Mouse (Mus musculus) myocyte (in vitro differentiated cells): ENCODE measurements around the gene Itga6. TPM values are rescaled to one million over a fixed set of nuclear protein-coding genes. Genes with fewer than 3 reads are reported as not detected.

Experiments
- H3K27me3 ChIP-seq: one replicate; pipeline ENCODE4 v1.6.1; 2011; ENCODE audit not compliant: control insufficient read depth, insufficient read depth, insufficient read length
- H3K36me3 ChIP-seq: one replicate; pipeline ENCODE4 v1.6.1; 2011; ENCODE audit not compliant: control insufficient read depth, insufficient read depth
- H3K4me2 ChIP-seq: one replicate; pipeline ENCODE4 v1.6.1; 2011; ENCODE audit warnings: low read depth, control low read depth
- H3K4me3 ChIP-seq: one replicate; pipeline ENCODE4 v1.5.1; 2011; ENCODE audit warnings: mild to moderate bottlenecking, control low read depth, moderate library complexity
- H3K79me2 ChIP-seq: one replicate; pipeline ENCODE4 v1.6.1; 2011; ENCODE audit not compliant: control insufficient read depth, insufficient read depth
- H3ac ChIP-seq: one replicate; pipeline ENCODE4 v1.6.1; 2011; ENCODE audit not compliant: control insufficient read depth, insufficient read length
- CEBPB ChIP-seq: IDR thresholded peaks from 2 replicates; pipeline ENCODE4 v1.6.1; 2011; ENCODE audit warnings: mild to moderate bottlenecking, moderate library complexity; ENCODE audit not compliant: poor library complexity, insufficient read depth, severe bottlenecking
- E2F4 ChIP-seq: IDR thresholded peaks from one replicate; pipeline ENCODE4 v1.6.1; 2011; ENCODE audit warnings: mild to moderate bottlenecking, control low read depth, moderate library complexity; ENCODE audit not compliant: insufficient read depth
- MAX ChIP-seq: IDR thresholded peaks from one replicate; pipeline ENCODE4 v1.6.1; 2011; ENCODE audit warnings: low read depth, mild to moderate bottlenecking, control low read depth
- MYOD1 ChIP-seq, 3 experiments: IDR thresholded peaks; one replicate each; pipeline ENCODE4 v1.6.1; 2011; ENCODE audit warnings: control low read depth in 2 of 3, low read depth in 2 of 3, mild to moderate bottlenecking in 2 of 3, moderate library complexity in 1 of 3; ENCODE audit not compliant: insufficient read length in 2 of 3, control insufficient read depth in 1 of 3
- MYOG ChIP-seq, 3 experiments: IDR thresholded peaks; one replicate each; pipeline ENCODE4 v1.6.1; 2011; ENCODE audit warnings: control low read depth in 2 of 3, low read depth in 2 of 3, mild to moderate bottlenecking in 2 of 3; ENCODE audit not compliant: insufficient read length in 2 of 3, control insufficient read depth in 1 of 3, insufficient read depth in 1 of 3
- POLR2A ChIP-seq: IDR thresholded peaks from one replicate; pipeline ENCODE4 v1.6.1; 2011; ENCODE audit warnings: low read depth, mild to moderate bottlenecking, control low read depth, moderate library complexity; ENCODE audit not compliant: insufficient read length
- POLR2AphosphoS2 ChIP-seq: IDR thresholded peaks from one replicate; pipeline ENCODE4 v1.6.1; 2011; ENCODE audit warnings: low read depth, control low read depth; ENCODE audit not compliant: insufficient read length
- REST ChIP-seq: IDR thresholded peaks from one replicate; pipeline ENCODE4 v1.6.1; 2011; ENCODE audit warnings: mild to moderate bottlenecking, control low read depth, moderate library complexity; ENCODE audit not compliant: insufficient read depth, insufficient read length
- SRF ChIP-seq: IDR thresholded peaks from one replicate; pipeline ENCODE4 v1.6.1; 2011; ENCODE audit warnings: low read depth; ENCODE audit not compliant: control insufficient read depth, insufficient read length
- TCF12 ChIP-seq: IDR thresholded peaks from one replicate; pipeline ENCODE4 v1.6.1; 2011; ENCODE audit warnings: mild to moderate bottlenecking, control low read depth; ENCODE audit not compliant: poor library complexity, insufficient read depth, severe bottlenecking
- TCF3 ChIP-seq: IDR thresholded peaks from one replicate; pipeline ENCODE4 v1.6.1; 2011; ENCODE audit warnings: low read depth, control low read depth; ENCODE audit not compliant: insufficient read length
- USF1 ChIP-seq: IDR thresholded peaks from one replicate; pipeline ENCODE4 v1.6.1; 2011; ENCODE audit warnings: low read depth, mild to moderate bottlenecking, control low read depth, moderate library complexity
- polyA plus RNA-seq: library from polyadenylated mRNA; unstranded; fragments of >200 nt; fragmentation: generic; extraction: Trizol; gene quantifications from one replicate; pipeline ENCODE4 v1.2.1, GENCODE M21; 2012; ENCODE audit warnings: missing spikeins

Itga6 gene
- polyA plus RNA-seq, 1 experiment, result 50.4 TPM

- no peak overlapping the region for H3K4me2 ChIP-seq
- H3K36me3 ChIP-seq, result no peaks in the 10 kb centered on the region
- H3ac ChIP-seq, result no peak overlapping the region
- no peaks in the 10 kb centered on the region for H3K79me2 ChIP-seq
- no peak for TF ChIP-seq USF1
- no peak for TF ChIP-seq REST
- H3K4me3 ChIP-seq, result no peak overlapping the region
- no peaks in the 10 kb centered on the region for H3K27me3 ChIP-seq
Measured at GRCm38 (mm10) chr2:71764961-71765735, 19.7 kb downstream of the Itga6 start.

- TF ChIP-seq MYOD1 (IDR thresholded peaks at IDR 0.05; ENCODE audit: control insufficient read depth in 1 of 3, insufficient read length in 2 of 3, low read depth in 2 of 3) (no peak), E2F4 (no peak), TCF3 (no peak), MAX (no peak), POLR2A (no peak), MYOG (IDR thresholded peaks at IDR 0.05; ENCODE audit: control insufficient read depth in 1 of 3, insufficient read depth in 1 of 3, insufficient read length in 2 of 3, low read depth in 2 of 3) (no peak), TCF12 (no peak), CEBPB (no peak), POLR2AphosphoS2 (no peak), SRF (no peak), USF1 (no peak), REST (no peak)
- Histone ChIP-seq H3K79me2 (no peaks in the 10 kb centered on the region), H3ac (no peak overlapping the region), H3K27me3 (no peaks in the 10 kb centered on the region), H3K4me3 (no peak overlapping the region), H3K4me2 (no peak overlapping the region), H3K36me3 (no peaks in the 10 kb centered on the region)
Measured at GRCm38 (mm10) chr2:71766007-71766406, 20.6 kb downstream of the Itga6 start.

GRCm38 (mm10) chr2:71767019-71767610, 21.7 kb downstream of the Itga6 start:
- no peaks in the 10 kb centered on the region for H3K36me3 ChIP-seq
- TF ChIP-seq SRF (no peak), POLR2A (no peak), USF1 (no peak)
- no peak overlapping the region for H3ac ChIP-seq
- H3K4me3 ChIP-seq, result no peak overlapping the region
- H3K4me2 ChIP-seq, result no peak overlapping the region
- no peaks in the 10 kb centered on the region for H3K27me3 ChIP-seq
- H3K79me2 ChIP-seq, result no peaks in the 10 kb centered on the region

GRCm38 (mm10) chr2:71771762-71772161, 26.3 kb downstream of the Itga6 start:
- TF ChIP-seq SRF (no peak), MAX (no peak), TCF12 (no peak), E2F4 (no peak), MYOD1 (IDR thresholded peaks at IDR 0.05; ENCODE audit: control insufficient read depth in 1 of 3, insufficient read length in 2 of 3, low read depth in 2 of 3) (no peak), MYOG (IDR thresholded peaks at IDR 0.05; ENCODE audit: control insufficient read depth in 1 of 3, insufficient read depth in 1 of 3, insufficient read length in 2 of 3, low read depth in 2 of 3) (no peak), POLR2AphosphoS2 (no peak)
- Histone ChIP-seq H3K36me3 (no peaks in the 10 kb centered on the region), H3K27me3 (no peaks in the 10 kb centered on the region), H3ac (no peak overlapping the region), H3K4me3 (no peak overlapping the region), H3K4me2 (no peak overlapping the region), H3K79me2 (no peaks in the 10 kb centered on the region)

GRCm38 (mm10) chr2:71773714-71774113, 28.3 kb downstream of the Itga6 start:
- no peak for TF ChIP-seq POLR2AphosphoS2
- no peak for TF ChIP-seq SRF
- no peak for TF ChIP-seq POLR2A
- TF ChIP-seq TCF3, result no peak
- TF ChIP-seq MYOG (IDR thresholded peaks at IDR 0.05; ENCODE audit: control insufficient read depth in 1 of 3, insufficient read depth in 1 of 3, insufficient read length in 2 of 3, low read depth in 2 of 3), result no peak
- TF ChIP-seq REST, result no peak
- no peak for TF ChIP-seq MYOD1 (IDR thresholded peaks at IDR 0.05; ENCODE audit: control insufficient read depth in 1 of 3, insufficient read length in 2 of 3, low read depth in 2 of 3)
- no peak for TF ChIP-seq USF1
- TF ChIP-seq CEBPB, result no peak
- TF ChIP-seq E2F4, result no peak
- H3K4me2 ChIP-seq, result no peak overlapping the region
- H3K79me2 ChIP-seq, result no peaks in the 10 kb centered on the region
- H3K4me3 ChIP-seq, result no peak overlapping the region
- no peak overlapping the region for H3ac ChIP-seq
- H3K36me3 ChIP-seq, result no peaks in the 10 kb centered on the region
- H3K27me3 ChIP-seq, result no peaks in the 10 kb centered on the region
